Mouse (Mus musculus) neural tube, embryonic 12.5 days (tissue): ENCODE measurements at regions not wholly inside any gene's neighbourhood (a gene's known extent, or its start where the extent isn't known, plus 50 kb on each side); places are given as distances from the start of the nearest gene placed in this dataset.

Experiments
- ATAC-seq: fragments of 200-750 bp; cut with Nextera tagmentation; 2 replicates; pipeline ENCODE4 v1.8.0; 2017; ENCODE audit warnings: low read depth, mild to moderate bottlenecking, moderate TSS enrichment, moderate library complexity; ENCODE audit not compliant: low FRiP score
- H3K27ac ChIP-seq: fragments of 300-500 bp; sonication (generic); 2 replicates; pipeline ENCODE4 v1.5.1; 2016
- H3K27me3 ChIP-seq: fragments of 300-500 bp; sonication (generic); replicated peaks from 2 replicates; pipeline ENCODE4 v1.6.1; 2016; ENCODE audit warnings: mild to moderate bottlenecking
- H3K36me3 ChIP-seq: fragments of 300-500 bp; sonication (generic); 2 replicates; pipeline ENCODE4 v1.6.1; 2016; ENCODE audit warnings: mild to moderate bottlenecking
- H3K4me1 ChIP-seq: fragments of 300-500 bp; sonication (generic); 2 replicates; pipeline ENCODE4 v1.6.1; 2016
- H3K4me2 ChIP-seq: fragments of 300-500 bp; sonication (generic); replicated peaks from 2 replicates; pipeline ENCODE4 v1.6.1; 2016; ENCODE audit warnings: mild to moderate bottlenecking
- H3K4me3 ChIP-seq: fragments of 300-500 bp; sonication (generic); 2 replicates; pipeline ENCODE4 v1.5.1; 2016
- H3K9ac ChIP-seq: fragments of 300-500 bp; sonication (generic); 2 replicates; pipeline ENCODE4 v1.6.1; 2016; ENCODE audit warnings: mild to moderate bottlenecking
- H3K9me3 ChIP-seq: fragments of 300-500 bp; sonication (generic); 2 replicates; pipeline ENCODE4 v1.6.1; 2016; ENCODE audit warnings: mild to moderate bottlenecking
- WGBS: fragments of 180-500 bp; shearing (Covaris S2); methylation state at CpG from one replicate; pipeline ENCODE4 v1.1.7; 2016; 5-methylcytosine and 5-hydroxymethylcytosine counted together

DNA sequence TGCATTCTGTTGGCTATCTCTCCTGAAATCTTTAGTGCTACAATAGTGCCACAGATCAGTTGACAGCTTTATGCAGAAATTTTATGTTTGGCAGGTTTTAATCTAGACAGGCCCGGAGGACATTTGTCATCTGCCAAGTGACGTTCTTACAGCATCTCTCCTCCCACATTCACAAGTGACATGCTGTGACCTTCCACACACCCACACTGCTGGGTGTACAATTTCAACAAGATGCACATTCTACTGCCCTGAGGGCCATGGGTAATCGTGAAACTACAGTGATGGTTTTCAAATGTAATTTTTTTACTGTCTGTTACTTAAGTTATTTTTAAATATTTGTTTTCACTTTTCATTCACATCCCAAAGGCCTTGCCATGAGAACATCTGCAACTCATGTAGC lies 639.2 kb upstream of the Gm11114 start:
- no peaks in the 10 kb centered on the region for H3K4me1 ChIP-seq
- no peaks in the 10 kb centered on the region for H3K36me3 ChIP-seq
- H3K9me3 ChIP-seq = no peaks in the 10 kb centered on the region
- 57% methylated on average over 3 of the region's 3 CpGs for WGBS
- no peak overlapping the region for H3K27ac ChIP-seq
- H3K4me2 ChIP-seq = no peak overlapping the region
- no peak overlapping the region for H3K4me3 ChIP-seq
- no peak overlapping the region for H3K9ac ChIP-seq
- no peak for ATAC-seq
- H3K27me3 ChIP-seq = no peaks in the 10 kb centered on the region

GRCm38 (mm10) chr9:84678416-84678815 lies 634.2 kb upstream of the Gm11114 start:
- WGBS = 91% methylated on average over 1 of the region's 1 CpGs

GRCm38 (mm10) chr9:84718615-84719191 lies 593.9 kb upstream of the Gm11114 start:
- Histone ChIP-seq H3K36me3 (no peaks in the 10 kb centered on the region), H3K27me3 (no peaks in the 10 kb centered on the region), H3K9ac (no peak overlapping the region), H3K4me3 (no peak overlapping the region), H3K9me3 (no peaks in the 10 kb centered on the region), H3K4me1 (no peaks in the 10 kb centered on the region), H3K4me2 (no peak overlapping the region), H3K27ac (no peak overlapping the region)
- no peak for ATAC-seq
- 89% methylated on average over 3 of the region's 3 CpGs for WGBS

More at GRCm38 (mm10) chr9:84678416-84678815, 634.2 kb upstream of the Gm11114 start:
- Histone ChIP-seq H3K9me3 (no peaks in the 10 kb centered on the region), H3K27me3 (no peaks in the 10 kb centered on the region), H3K4me3 (no peak overlapping the region), H3K4me1 (no peaks in the 10 kb centered on the region), H3K9ac (no peak overlapping the region), H3K36me3 (no peaks in the 10 kb centered on the region), H3K4me2 (no peak overlapping the region), H3K27ac (no peak overlapping the region)
- no peak for ATAC-seq

- Histone ChIP-seq H3K4me2 (no peak overlapping the region), H3K4me1 (no peaks in the 10 kb centered on the region), H3K4me3 (no peak overlapping the region), H3K27ac (no peak overlapping the region), H3K27me3 (no peaks in the 10 kb centered on the region), H3K9me3 (no peaks in the 10 kb centered on the region), H3K36me3 (no peaks in the 10 kb centered on the region), H3K9ac (no peak overlapping the region)
- ATAC-seq = no peak
- WGBS = 95% methylated on average over 3 of the region's 3 CpGs
Observed at GRCm38 (mm10) chr9:84719396-84719795, 593.2 kb upstream of the Gm11114 start.

DNA sequence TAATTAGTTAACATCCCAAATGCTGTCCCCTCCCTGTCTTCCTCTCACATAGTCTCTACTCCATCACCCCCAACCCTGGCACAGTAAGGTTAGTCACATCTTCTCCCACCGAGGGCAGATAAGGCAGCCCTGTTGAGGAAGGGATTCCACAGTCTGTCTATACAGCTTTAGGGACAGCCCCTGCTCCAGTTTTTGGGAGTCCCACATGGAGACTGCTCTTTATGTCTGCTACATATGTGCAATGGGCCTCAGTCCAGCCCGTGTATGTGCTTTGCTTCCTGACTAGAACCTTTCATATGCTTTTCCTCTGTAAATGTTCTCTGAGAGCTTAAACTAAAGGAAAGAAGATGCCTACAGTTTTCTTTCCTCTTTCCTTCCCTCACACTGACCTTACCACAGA lies 592.1 kb upstream of the Gm11114 start:
- no peaks in the 10 kb centered on the region for H3K9me3 ChIP-seq
- no peaks in the 10 kb centered on the region for H3K27me3 ChIP-seq
- no peaks in the 10 kb centered on the region for H3K4me1 ChIP-seq
- no peak overlapping the region for H3K4me3 ChIP-seq
- H3K36me3 ChIP-seq = no peaks in the 10 kb centered on the region
- WGBS = 83% methylated on average over 2 of the region's 2 CpGs
- no peak overlapping the region for H3K27ac ChIP-seq
- no peak overlapping the region for H3K9ac ChIP-seq
- H3K4me2 ChIP-seq = no peak overlapping the region
- no peak for ATAC-seq

DNA sequence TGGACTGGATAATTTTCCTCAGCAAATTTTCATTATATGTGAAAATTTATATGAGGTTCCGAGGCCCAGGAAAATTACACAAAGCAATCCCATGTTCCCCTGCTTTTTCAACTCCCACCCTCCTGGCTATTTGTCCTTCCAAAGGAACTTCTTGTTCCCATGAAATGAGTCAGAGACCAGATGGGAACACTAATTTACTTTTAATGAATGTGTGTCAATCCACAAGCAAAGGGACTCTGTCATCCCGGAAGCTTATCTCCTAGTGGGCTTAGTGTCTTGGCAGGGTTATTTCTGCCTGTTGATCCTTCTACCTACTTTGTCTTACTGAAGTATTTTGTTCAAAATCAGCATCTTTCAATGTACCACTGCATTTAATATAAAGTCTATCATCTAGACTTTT lies 573.3 kb upstream of the Gm11114 start:
- 82% methylated on average over 2 of the region's 2 CpGs for WGBS

DNA sequence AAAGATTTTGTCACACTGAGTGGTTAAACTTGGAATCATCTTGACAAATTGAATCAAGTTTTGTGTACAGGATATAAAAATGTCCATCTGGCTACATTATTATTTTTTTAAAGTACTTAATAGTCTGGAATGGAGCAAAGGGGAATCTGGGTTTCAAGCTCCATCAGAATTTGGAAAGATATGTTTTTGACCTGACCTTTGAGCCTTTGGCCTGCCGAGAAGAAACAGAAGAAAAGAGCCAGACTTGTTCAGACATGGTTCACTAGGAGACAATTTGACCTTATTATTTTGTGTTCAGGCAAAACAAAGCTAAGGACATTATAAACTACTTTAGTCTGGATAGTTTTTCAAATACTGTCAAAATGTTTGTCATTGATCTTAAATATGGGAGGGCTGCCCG lies 572.2 kb upstream of the Gm11114 start:
- 68% methylated on average over 2 of the region's 2 CpGs for WGBS
- no peak for ATAC-seq

More for the DNA sequence above, 573.3 kb upstream of the Gm11114 start:
- ATAC-seq = no peak
- no peaks in the 10 kb centered on the region for H3K4me1 ChIP-seq
- no peak overlapping the region for H3K9ac ChIP-seq
- H3K4me3 ChIP-seq = no peak overlapping the region
- no peaks in the 10 kb centered on the region for H3K9me3 ChIP-seq
- no peaks in the 10 kb centered on the region for H3K36me3 ChIP-seq
- H3K4me2 ChIP-seq = no peak overlapping the region
- H3K27me3 ChIP-seq = no peaks in the 10 kb centered on the region
- H3K27ac ChIP-seq = no peak overlapping the region

DNA sequence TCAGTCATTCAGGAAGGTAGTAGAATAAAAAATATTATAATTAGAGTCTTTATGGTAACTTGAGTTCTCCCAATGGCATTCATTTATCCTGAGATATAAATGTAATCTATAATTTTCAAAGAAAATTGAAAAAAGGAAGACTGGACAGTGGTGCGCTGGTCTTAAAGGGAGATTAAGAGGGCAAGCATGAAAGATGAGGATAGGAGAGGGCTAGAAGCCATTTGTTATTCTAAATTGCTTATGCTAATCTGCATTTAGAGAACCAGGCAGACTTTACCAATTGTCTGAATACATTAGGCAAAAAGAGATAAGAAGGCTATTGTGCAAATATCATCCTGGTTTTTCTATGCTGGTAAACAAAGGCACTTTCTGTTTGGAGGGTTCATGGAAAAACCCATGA lies 558.2 kb upstream of the Gm11114 start:
- no peaks in the 10 kb centered on the region for H3K36me3 ChIP-seq
- no peaks in the 10 kb centered on the region for H3K4me1 ChIP-seq
- no peaks in the 10 kb centered on the region for H3K27me3 ChIP-seq
- 76% methylated on average over 1 of the region's 1 CpGs for whole genome bisulfite sequencing
- no peak overlapping the region for H3K4me2 ChIP-seq
- H3K9ac ChIP-seq = no peak overlapping the region
- no peak for ATAC-seq
- no peaks in the 10 kb centered on the region for H3K9me3 ChIP-seq
- H3K27ac ChIP-seq = no peak overlapping the region
- no peak overlapping the region for H3K4me3 ChIP-seq

More for the DNA sequence above, 572.2 kb upstream of the Gm11114 start:
- Histone ChIP-seq H3K4me3 (no peak overlapping the region), H3K27me3 (no peaks in the 10 kb centered on the region), H3K9me3 (no peaks in the 10 kb centered on the region), H3K9ac (no peak overlapping the region), H3K27ac (no peak overlapping the region), H3K4me2 (no peak overlapping the region), H3K4me1 (no peaks in the 10 kb centered on the region), H3K36me3 (no peaks in the 10 kb centered on the region)

DNA sequence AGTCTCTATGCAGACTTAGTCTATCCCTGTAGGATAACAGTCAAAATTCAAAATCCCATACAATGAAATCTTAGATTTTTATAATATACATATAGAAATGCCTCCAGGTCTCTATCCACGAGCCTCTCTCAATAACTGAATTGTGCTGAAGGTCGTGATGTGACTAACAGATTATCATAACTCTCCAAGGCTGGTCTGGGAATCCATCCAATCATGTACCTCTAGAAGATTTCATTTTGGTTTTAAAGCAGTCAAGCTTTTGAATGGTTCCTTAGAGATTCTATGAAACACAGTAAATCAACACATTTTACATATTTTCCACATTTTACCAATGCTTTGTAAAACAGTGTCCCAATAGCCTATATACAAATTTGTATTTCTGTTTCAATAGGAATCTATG lies 557.7 kb upstream of the Gm11114 start:
- no peaks in the 10 kb centered on the region for H3K9me3 ChIP-seq
- no peak overlapping the region for H3K27ac ChIP-seq
- no peaks in the 10 kb centered on the region for H3K27me3 ChIP-seq
- no peak overlapping the region for H3K4me3 ChIP-seq
- no peaks in the 10 kb centered on the region for H3K4me1 ChIP-seq
- no peak for ATAC-seq
- H3K4me2 ChIP-seq = no peak overlapping the region
- 72% methylated on average over 2 of the region's 2 CpGs for WGBS
- H3K36me3 ChIP-seq = no peaks in the 10 kb centered on the region
- H3K9ac ChIP-seq = no peak overlapping the region

DNA sequence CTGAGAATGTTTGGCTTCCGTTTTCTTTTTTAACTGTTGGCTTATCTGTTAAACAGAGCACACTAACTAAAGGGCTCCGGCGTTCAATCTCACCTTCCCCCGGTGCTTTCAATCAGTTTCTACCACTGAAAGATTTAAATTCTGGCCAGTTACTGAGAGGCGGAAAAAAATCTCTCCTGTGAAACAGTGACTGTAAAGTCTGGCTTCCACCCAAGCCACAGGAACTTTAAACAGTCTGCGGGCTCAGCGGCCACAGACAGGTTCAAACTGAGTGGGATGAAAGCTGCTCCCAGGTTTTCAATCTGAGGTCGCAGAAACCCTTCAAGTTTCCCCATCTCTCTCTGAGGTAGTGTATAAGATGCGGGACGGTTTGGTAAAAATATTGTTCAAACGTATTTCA lies 538.2 kb upstream of the Gm11114 start:
- H3K4me2 ChIP-seq = no peak overlapping the region
- H3K9me3 ChIP-seq = no peaks in the 10 kb centered on the region
- no peaks in the 10 kb centered on the region for H3K27me3 ChIP-seq
- H3K36me3 ChIP-seq = no peaks in the 10 kb centered on the region
- H3K4me1 ChIP-seq = no peaks in the 10 kb centered on the region
- no peak for ATAC-seq
- no peak overlapping the region for H3K9ac ChIP-seq
- H3K4me3 ChIP-seq = no peak overlapping the region
- WGBS = 85% methylated on average over 11 of the region's 11 CpGs
- H3K27ac ChIP-seq = no peak overlapping the region

DNA sequence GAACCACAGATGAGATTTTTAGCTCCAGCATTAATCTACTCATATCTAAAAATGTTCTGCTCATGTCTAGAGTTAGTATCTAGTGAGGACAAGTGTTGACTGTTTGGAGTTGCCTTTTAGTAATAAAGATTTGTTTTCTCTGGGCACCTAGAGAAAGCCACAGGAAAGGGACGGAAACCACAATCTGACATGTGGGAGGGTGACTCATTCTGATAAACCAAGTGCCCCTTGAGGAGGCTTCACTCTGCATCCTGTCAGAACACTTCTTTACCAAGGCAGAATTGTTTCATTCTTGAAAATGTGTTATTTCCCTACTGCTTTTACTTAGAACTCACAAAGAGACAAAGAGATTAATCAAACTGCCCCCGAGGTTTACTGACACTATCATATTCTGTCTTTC lies 537.4 kb upstream of the Gm11114 start:
- ATAC-seq = no peak
- 76% methylated on average over 2 of the region's 2 CpGs for WGBS
- Histone ChIP-seq H3K9me3 (no peaks in the 10 kb centered on the region), H3K27ac (no peak overlapping the region), H3K4me2 (no peak overlapping the region), H3K4me1 (no peaks in the 10 kb centered on the region), H3K27me3 (no peaks in the 10 kb centered on the region), H3K4me3 (no peak overlapping the region), H3K9ac (no peak overlapping the region), H3K36me3 (no peaks in the 10 kb centered on the region)

DNA sequence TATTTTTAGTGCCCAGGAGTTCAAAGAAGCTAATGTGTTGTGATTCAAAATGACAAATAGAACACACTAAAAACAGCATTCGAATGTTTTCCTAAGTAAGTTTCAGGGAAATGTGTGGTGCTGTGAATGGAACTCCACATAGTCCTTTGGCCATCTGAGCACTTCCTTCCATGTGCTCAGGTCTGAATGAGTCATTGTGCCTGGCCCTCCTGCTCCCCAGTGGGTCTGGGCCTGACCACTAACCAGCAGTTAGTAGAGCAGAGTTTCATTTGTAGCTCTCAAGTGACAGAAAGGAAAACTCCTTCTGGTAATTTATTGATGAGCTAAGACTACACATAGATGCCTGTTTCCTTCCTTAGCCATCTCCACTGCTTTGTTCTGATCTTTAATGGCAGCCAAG lies 533.4 kb upstream of the Gm11114 start:
- Histone ChIP-seq H3K4me3 (no peak overlapping the region), H3K4me1 (no peaks in the 10 kb centered on the region), H3K4me2 (no peak overlapping the region), H3K27me3 (no peaks in the 10 kb centered on the region), H3K9me3 (no peaks in the 10 kb centered on the region), H3K9ac (no peak overlapping the region), H3K27ac (no peak overlapping the region), H3K36me3 (no peaks in the 10 kb centered on the region)
- no peak for ATAC-seq
- WGBS = 94% methylated on average over 1 of the region's 1 CpGs

GRCm38 (mm10) chr9:84825768-84826167 lies 486.8 kb upstream of the Gm11114 start:
- Histone ChIP-seq H3K4me1 (no peaks in the 10 kb centered on the region), H3K27ac (no peak overlapping the region), H3K4me3 (no peak overlapping the region), H3K27me3 (no peaks in the 10 kb centered on the region), H3K9me3 (no peaks in the 10 kb centered on the region), H3K4me2 (no peak overlapping the region), H3K36me3 (no peaks in the 10 kb centered on the region), H3K9ac (no peak overlapping the region)
- ATAC-seq = no peak
